Mouse (Mus musculus) kidney, adult 8-10 months (tissue): ENCODE results near the gene Zfp423.

Experiments used
- DNase-seq, 2 experiments: peaks; one replicate each; pipeline ENCODE4 v3.0.0; 2022

Zfp423 gene

GRCm38 (mm10) chr8:87944225-87944934 is 15.0 kb downstream of the Zfp423 start:
- no peak for DNase-seq

GRCm38 (mm10) chr8:87943651-87944091 is 15.7 kb downstream of the Zfp423 start:
- DNase-seq, result no peak

- DNase-seq, result no peak
These were observed 18.7 kb downstream of the Zfp423 start for GRCm38 (mm10) chr8:87940646-87941045.

- no peak for DNase-seq
These were observed 20.0 kb downstream of the Zfp423 start for GRCm38 (mm10) chr8:87939308-87939936.

- DNase-seq, result no peak
These were observed 20.8 kb downstream of the Zfp423 start for GRCm38 (mm10) chr8:87938351-87939232.

GRCm38 (mm10) chr8:87937211-87937610 is 22.2 kb downstream of the Zfp423 start:
- DNase-seq, result no peak

- DNase-seq, result no peak
These were observed 24.2 kb downstream of the Zfp423 start for GRCm38 (mm10) chr8:87935088-87935680.

GRCm38 (mm10) chr8:87934175-87934574 is 25.2 kb downstream of the Zfp423 start:
- no peak for DNase-seq

- no peak for DNase-seq
These were observed 25.6 kb downstream of the Zfp423 start for GRCm38 (mm10) chr8:87933752-87934151.

- peak in 1 of 2 experiments; percentile 48 for DNase-seq
These were observed 30.5 kb downstream of the Zfp423 start for GRCm38 (mm10) chr8:87928857-87929256.

- no peak for DNase-seq
These were observed 32.2 kb downstream of the Zfp423 start for GRCm38 (mm10) chr8:87927034-87927830.

- DNase-seq, result no peak
These were observed 33.1 kb downstream of the Zfp423 start for GRCm38 (mm10) chr8:87926098-87926890.

GRCm38 (mm10) chr8:87922936-87923335 is 36.5 kb downstream of the Zfp423 start:
- DNase-seq, result no peak

GRCm38 (mm10) chr8:87922446-87922845 is 36.9 kb downstream of the Zfp423 start:
- DNase-seq, result no peak

GRCm38 (mm10) chr8:87918004-87918403 is 41.4 kb downstream of the Zfp423 start:
- no peak for DNase-seq

- no peak for DNase-seq
These were observed 43.6 kb downstream of the Zfp423 start for GRCm38 (mm10) chr8:87915763-87916162.

GRCm38 (mm10) chr8:87914247-87914967 is 45.0 kb downstream of the Zfp423 start:
- DNase-seq, result no peak

- no peak for DNase-seq
These were observed 50.5 kb downstream of the Zfp423 start for GRCm38 (mm10) chr8:87908940-87909339.

GRCm38 (mm10) chr8:87905404-87905803 is 54.0 kb downstream of the Zfp423 start:
- no peak for DNase-seq

- DNase-seq, result no peak
These were observed 55.3 kb downstream of the Zfp423 start for GRCm38 (mm10) chr8:87904108-87904507.
